13 mouse cellular contexts compared by ENCODE assay signal in the genomic region with DNA sequence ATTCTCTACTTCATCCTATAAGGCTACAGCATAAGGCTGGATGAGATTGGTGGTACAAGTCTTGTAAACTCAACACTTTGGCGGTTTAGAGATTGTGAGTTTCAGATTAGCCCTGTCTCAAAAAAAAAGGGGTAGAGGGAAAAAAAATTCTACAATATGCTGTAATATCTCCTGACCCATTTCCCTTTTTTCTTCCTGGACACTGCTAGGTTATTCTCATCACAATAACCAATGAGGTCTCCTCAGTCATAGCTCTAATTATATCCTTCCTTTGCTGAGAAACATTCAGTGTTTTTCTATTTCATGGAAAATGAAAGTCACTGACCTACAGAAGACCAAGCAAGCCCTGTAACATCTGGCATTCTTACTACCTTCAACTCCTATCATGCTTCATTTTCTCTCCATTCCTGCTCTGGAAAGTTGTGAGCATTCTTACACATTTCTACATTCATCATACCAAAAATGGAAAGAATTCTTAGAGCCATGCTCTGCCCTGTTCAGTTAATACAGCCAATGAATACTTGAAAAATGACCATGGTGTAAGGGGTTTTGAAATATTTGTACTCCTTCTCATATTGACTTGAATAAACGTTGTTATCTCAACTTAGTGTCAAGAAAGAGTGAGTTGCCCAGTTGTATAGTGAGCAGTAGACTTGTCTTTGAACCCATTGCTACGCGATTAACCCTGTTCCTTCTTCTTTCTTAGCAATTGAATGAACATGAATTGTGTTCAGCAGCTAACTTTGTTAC.
"Had no signal": no experiment of that assay in that cellular context is flagged by ENCODE, and none has a peak within 500 bp of the region (broad histone marks: within the 10 kb centered on the region; RNA-seq: fewer than 3 reads in every experiment).

No protein-coding gene starts in this region.

- DNase-seq: kidney, adult 8-10 months; kidney, postnatal 25 days; spleen, adult 18-20 months; thymus, postnatal 14 days had no signal

- H3K36me3 ChIP-seq: limb, embryonic 15.5 days; liver, embryonic 12.5 days; midbrain, embryonic 15.5 days; neural tube, embryonic 12.5 days; stomach, embryonic 15.5 days had no signal

- ATAC-seq: intestine, postnatal 0 days; liver, embryonic 12.5 days; midbrain, embryonic 15.5 days had no signal

- H3K27me3 ChIP-seq: limb, embryonic 15.5 days; liver, embryonic 12.5 days; megakaryocyte, embryonic 14.5 days; midbrain, embryonic 15.5 days; neural tube, embryonic 12.5 days; stomach, embryonic 15.5 days had no signal

- H3K4me3 ChIP-seq: left cerebral cortex, adult 2 months; limb, embryonic 15.5 days; liver, embryonic 12.5 days; megakaryocyte, embryonic 14.5 days; midbrain, embryonic 15.5 days; neural tube, embryonic 12.5 days; stomach, embryonic 15.5 days had no signal

- H3K4me1 ChIP-seq: limb, embryonic 15.5 days; liver, embryonic 12.5 days; midbrain, embryonic 15.5 days had no signal

- H3K9me3 ChIP-seq: limb, embryonic 15.5 days; liver, embryonic 12.5 days; megakaryocyte, embryonic 14.5 days; midbrain, embryonic 15.5 days; neural tube, embryonic 12.5 days; stomach, embryonic 15.5 days had no signal

- H3K4me2 ChIP-seq: limb, embryonic 15.5 days; liver, embryonic 12.5 days; midbrain, embryonic 11.5 days; midbrain, embryonic 15.5 days; neural tube, embryonic 12.5 days; stomach, embryonic 15.5 days had no signal

- H3K27ac ChIP-seq: left cerebral cortex, adult 2 months; limb, embryonic 15.5 days; liver, embryonic 12.5 days; midbrain, embryonic 15.5 days; neural tube, embryonic 12.5 days; stomach, embryonic 15.5 days had no signal

- H3K9ac ChIP-seq: limb, embryonic 15.5 days; liver, embryonic 12.5 days; midbrain, embryonic 15.5 days; neural tube, embryonic 12.5 days; stomach, embryonic 15.5 days had no signal
